Mouse (Mus musculus) myocyte (in vitro differentiated cells): ENCODE measurements at regions not wholly inside any gene's neighbourhood (a gene's known extent, or its start where the extent isn't known, plus 50 kb on each side); places are given as distances from the start of the nearest gene placed in this dataset.

Experiments used
- POLR2A ChIP-seq: IDR thresholded peaks from one replicate; pipeline ENCODE4 v1.6.1; 2011; ENCODE audit warnings: low read depth, mild to moderate bottlenecking, control low read depth, moderate library complexity; ENCODE audit not compliant: insufficient read length
- REST ChIP-seq: IDR thresholded peaks from one replicate; pipeline ENCODE4 v1.6.1; 2011; ENCODE audit warnings: mild to moderate bottlenecking, control low read depth, moderate library complexity; ENCODE audit not compliant: insufficient read depth, insufficient read length
- TCF12 ChIP-seq: IDR thresholded peaks from one replicate; pipeline ENCODE4 v1.6.1; 2011; ENCODE audit warnings: mild to moderate bottlenecking, control low read depth; ENCODE audit not compliant: poor library complexity, insufficient read depth, severe bottlenecking

DNA sequence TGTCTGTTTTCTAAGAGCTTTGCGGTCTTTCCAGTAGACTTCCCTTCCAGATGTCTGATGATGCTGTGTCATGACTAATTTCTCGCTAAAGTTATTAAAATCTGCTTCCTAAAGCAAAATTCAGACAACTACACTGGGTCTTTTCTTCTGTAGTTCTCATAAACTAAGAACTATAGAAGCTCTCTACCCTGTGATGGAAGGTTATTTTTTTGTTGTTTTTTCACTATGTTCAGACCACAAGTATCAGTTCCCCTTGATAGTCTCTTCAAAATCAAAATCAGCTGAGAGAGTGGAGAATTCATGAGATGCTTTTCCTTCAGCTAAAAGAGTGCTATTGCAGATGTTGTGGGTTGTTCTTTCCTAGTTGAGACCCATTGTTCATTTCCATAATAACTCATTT is 85.1 kb upstream of the Ctsc start:
- TF ChIP-seq TCF12, result no peak
- TF ChIP-seq POLR2A, result no peak
- TF ChIP-seq REST, result no peak
